Mouse (Mus musculus): ENCODE measurements around the gene Slc25a51. TPM values are rescaled to one million over a fixed set of nuclear protein-coding genes. Genes with fewer than 3 reads are reported as not detected.
"Not testable (repeated sequence)": the region's sequence is repeated elsewhere in the genome, so short reads cannot be mapped to it uniquely, and the experiment has no call there.

Slc25a51 gene
- total and polyA plus RNA-seq, 3 experiments: 197 to 434 (median 298) TPM

DNA sequence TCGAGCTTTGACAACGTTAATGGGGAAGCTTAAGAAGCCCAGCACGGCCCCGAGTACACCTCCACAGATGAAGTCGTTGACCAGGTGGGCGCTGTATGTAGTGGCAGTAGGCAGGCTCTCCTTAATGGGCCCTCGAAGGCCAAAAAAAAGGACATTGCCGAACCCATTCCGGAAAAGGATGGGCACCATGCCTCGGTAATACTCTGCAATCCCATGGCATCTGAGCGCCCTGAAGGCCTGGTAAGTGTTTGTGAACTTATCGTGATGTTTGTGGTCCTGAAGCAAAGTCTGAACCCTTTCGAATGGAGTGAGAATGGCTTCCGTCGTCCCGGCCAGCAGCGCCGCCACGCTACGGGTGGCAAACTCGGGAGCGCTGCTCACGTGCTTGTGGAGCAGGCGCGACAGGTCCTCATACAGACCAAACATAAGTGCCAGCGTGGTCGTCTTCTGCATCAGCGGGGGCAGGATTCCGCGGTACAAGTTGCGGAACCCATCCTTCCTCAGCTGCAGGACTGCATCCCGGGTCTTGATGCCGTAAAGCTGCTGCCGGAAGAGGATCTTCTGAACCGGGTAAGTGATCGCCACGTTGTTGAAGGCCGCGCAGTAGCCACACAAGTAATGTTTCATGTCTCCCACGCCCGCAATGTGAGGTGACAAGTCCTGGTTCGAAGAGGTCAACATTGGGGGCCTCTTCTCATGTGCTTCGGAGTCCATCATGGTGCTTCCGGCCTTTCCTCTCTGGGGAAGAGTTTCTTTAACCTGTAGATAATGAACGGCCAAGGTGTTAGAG is 8.9 kb downstream of the Slc25a51 start:
- no peak for DNase-seq

DNA sequence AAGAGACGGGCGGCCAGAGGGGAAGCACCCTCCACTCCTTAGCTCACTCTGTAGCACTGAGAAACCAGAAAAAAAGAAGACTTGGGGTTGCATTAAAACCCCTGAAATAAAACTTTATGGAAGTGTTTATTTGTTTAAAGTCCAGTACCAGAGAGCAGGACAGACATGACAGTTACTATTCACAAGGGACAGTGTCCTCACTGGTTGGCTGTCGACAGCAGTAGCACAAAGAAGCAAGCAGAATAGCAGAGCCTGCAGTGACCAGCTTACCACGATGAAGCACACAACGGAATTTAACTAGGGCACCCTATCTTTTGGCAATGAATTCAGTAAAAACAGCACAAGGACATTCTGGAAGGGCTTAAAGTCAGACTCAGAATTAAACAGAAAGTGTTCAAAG is 10.3 kb downstream of the Slc25a51 start:
- DNase-seq: not testable (repeated sequence)

GRCm38 (mm10) chr4:45396211-45396610 is 12.4 kb downstream of the Slc25a51 start:
- not testable (repeated sequence) for DNase-seq

GRCm38 (mm10) chr4:45393658-45394057 is 14.9 kb downstream of the Slc25a51 start:
- DNase-seq: no peak

- DNase-seq: no peak
These were observed 15.6 kb downstream of the Slc25a51 start for GRCm38 (mm10) chr4:45392994-45393393.

- DNase-seq: no peak
These were observed 16.0 kb downstream of the Slc25a51 start for GRCm38 (mm10) chr4:45392572-45392971.

GRCm38 (mm10) chr4:45392099-45392498 is 16.5 kb downstream of the Slc25a51 start:
- DNase-seq: no peak

GRCm38 (mm10) chr4:45387296-45387695 is 21.3 kb downstream of the Slc25a51 start:
- DNase-seq: not testable (repeated sequence)

DNA sequence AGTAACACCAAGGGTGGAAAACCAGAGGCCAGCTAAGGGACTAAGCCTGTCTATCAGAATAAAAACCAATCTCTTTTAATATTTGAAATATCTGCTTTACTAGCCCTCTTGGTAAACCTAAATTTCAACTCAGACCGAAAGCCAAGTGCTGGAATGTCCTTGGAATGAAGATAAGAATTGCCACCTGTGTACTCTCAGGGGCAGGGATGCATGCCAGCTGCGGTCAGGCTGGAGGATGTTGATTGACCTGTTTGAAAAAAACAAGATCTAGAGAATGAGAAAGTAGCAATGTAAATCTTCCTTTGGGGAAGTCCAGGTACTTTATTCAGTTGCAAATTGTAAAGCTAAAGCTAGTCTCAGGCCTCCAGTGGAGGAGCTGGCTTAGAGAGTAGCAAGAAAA is 26.4 kb downstream of the Slc25a51 start:
- DNase-seq: not testable (repeated sequence)

DNA sequence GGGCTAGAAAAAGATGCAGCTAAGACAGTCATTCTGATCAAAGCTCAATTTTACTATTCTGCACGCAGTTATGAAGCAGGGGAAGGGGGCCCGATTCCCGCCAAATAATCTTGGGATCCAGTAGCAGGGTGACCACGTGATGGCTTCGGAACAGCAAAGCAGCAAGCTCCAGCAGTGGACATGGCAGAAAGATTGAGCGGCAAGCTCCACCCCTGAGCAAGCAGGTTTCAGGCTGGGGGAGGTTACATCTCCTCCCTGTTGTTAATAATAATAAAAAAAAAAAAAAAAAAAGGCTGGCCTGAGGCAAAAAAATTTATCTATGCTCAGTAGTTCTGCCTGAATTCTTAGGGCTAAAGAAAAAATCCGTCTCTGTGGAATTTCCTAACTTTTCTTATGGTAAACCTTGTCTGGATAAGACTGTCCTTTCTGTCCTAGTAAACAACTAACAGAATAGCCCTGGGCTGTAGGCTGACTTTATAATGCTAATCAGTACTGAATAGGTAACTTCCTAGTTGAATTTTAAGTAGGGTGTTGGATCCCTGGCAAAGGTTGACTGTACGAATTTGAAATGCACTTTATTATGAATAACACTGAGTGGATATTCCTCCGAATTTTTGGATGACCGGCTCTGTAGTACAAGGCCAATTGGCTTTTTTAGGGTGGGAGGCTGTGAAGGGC is 27.5 kb downstream of the Slc25a51 start:
- not testable (repeated sequence) for DNase-seq

DNA sequence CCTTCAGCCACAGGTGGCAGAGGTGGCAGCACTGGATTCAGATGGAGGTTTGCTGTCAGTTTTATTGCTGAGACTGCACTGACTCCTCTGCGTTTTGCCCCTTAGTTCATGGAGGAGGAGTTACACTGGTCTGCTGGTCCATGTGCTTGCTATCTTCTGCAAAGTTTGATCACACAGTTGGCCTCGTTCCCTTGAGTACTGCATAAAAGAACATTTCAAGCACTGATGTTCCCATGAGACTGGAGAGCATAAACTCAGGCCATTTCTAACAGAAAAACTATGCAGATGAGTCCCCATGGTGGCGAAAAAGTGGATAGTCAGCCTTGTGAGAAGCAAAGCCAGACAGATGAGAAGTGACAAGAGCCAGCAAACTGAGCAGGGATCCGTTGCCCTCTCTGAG is 32.0 kb downstream of the Slc25a51 start:
- no peak for DNase-seq

DNA sequence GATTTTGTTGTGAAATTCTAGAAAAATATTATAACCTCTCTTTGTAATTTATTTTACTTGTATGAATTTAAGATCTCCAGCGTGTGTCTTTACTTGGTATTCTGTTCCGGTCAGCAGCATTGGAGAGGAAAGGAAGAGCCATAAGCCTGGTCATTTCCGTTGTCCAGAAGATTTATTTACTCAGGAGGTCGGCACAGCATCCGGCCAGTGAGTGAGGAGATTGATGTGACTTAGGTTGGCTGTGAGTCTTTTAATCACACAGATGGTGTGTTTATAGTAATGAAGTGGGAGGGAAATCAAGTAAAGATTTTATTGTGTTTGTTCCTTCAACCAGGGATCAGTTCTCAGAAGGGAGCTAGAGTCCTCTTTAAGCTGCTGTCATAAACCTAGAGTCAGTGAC is 33.7 kb downstream of the Slc25a51 start:
- DNase-seq: no peak

GRCm38 (mm10) chr4:45371261-45371660 is 37.3 kb downstream of the Slc25a51 start:
- no peak for DNase-seq

DNA sequence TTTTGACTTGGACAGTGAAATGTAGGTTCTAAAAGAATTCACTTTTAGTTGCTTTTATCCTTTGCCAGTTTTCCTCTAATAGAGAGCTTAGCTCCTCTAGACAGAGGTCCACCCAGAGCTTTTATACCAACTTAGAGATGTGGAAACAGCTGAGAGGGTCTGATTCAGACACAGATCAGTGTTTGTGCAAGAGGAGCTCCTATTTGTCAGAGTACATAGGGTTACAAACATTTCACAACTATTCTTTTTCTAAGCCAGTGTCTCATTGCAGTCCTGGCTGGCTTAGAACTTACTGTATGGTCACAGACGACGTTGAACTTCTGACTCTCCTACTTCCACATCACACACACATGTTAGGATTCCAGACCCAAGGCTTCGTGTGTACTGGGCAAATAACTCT is 51.9 kb downstream of the Slc25a51 start:
- DNase-seq: no peak

Small RNAs within 50 kb of the gene (microRNA-seq; reads per million reads assigned to microRNA genes)
- 0 reads per million in 2 experiments for gene Gm25692

Other genes with a start within 250 kb of the Slc25a51 start
- 1 to 10 TPM; 5.2 to 7.4 TPM for gene Frmpd1, start 223.9 kb downstream of the Slc25a51 start, total RNA-seq (2021)
- gene Frmpd1, start 223.9 kb downstream of the Slc25a51 start, polyA plus RNA-seq (2012; rRNA removed): 3.7 and 4.0 TPM in 2 replicates
- gene Trmt10b, start 111.6 kb downstream of the Slc25a51 start, total RNA-seq (2021): 10 to 100 TPM in 1 of 2 experiments, 1 to 10 TPM in 1; 8.7 to 12.8 TPM
- gene Trmt10b, start 111.6 kb downstream of the Slc25a51 start, polyA plus RNA-seq (2012; rRNA removed): 0.48 and 0.70 TPM in 2 replicates
- gene Dcaf10, start 66.7 kb downstream of the Slc25a51 start, total RNA-seq (2021): 10 to 100 TPM; 22.8 to 24.5 TPM
- gene Dcaf10, start 66.7 kb downstream of the Slc25a51 start, polyA plus RNA-seq (2012; rRNA removed): 53.9 and 60.8 TPM in 2 replicates
- gene Exosc3, start 66.0 kb downstream of the Slc25a51 start, total RNA-seq (2021): 10 to 100 TPM; 24.3 to 38.1 TPM
- gene Exosc3, start 66.0 kb downstream of the Slc25a51 start, polyA plus RNA-seq (2012; rRNA removed): 21.4 and 30.3 TPM in 2 replicates
- gene Shb, start 123.7 kb upstream of the Slc25a51 start, total RNA-seq (2021): 100 to 1,000 TPM in 1 of 2 experiments, 10 to 100 TPM in 1; 48.7 to 154 TPM
- 71.0 and 106 TPM in 2 replicates for gene Shb, start 123.7 kb upstream of the Slc25a51 start, polyA plus RNA-seq (2012; rRNA removed)

All from adrenal gland, adult 2 months (tissue).